In the genomic region with DNA sequence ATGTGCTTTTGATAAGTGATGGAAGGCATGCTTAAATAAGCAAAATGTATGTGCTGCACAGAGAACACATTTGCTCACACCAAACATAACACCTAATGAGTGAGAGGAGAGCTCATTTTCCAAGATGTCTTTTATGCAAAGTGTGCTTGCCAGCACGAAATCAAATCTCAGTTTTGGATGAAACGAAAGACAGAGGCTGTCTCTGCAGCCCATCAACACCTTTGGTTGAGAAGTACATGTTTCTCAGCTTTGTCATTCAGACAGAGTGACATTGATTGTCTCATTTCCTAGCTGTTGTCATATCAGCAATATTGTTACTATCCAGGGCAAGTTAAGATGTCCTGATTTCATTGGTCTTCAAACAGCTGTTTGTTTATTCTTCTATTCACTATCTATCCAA, we compare ENCODE assay signal across 29 mouse cellular contexts. TPM values are rescaled to one million over a fixed set of nuclear protein-coding genes. Genes with fewer than 3 reads are reported as not detected.
"Had no signal": no experiment of that assay in that cellular context is flagged by ENCODE, and none has a peak within 500 bp of the region (broad histone marks: within the 10 kb centered on the region; RNA-seq: fewer than 3 reads in every experiment).

No protein-coding gene starts in this region.

- H3K9ac ChIP-seq: heart, embryonic 12.5 days; hindbrain, embryonic 12.5 days; hindbrain, embryonic 14.5 days; intestine, embryonic 15.5 days; kidney, embryonic 15.5 days; limb, embryonic 13.5 days; limb, embryonic 15.5 days; liver, embryonic 12.5 days; liver, embryonic 14.5 days had no signal

- H3K4me1 ChIP-seq: hindbrain, embryonic 10.5 days; intestine, embryonic 15.5 days; kidney, embryonic 15.5 days; limb, embryonic 13.5 days; limb, embryonic 15.5 days; liver, embryonic 12.5 days had no signal

- H3K27me3 ChIP-seq: heart, embryonic 12.5 days; hindbrain, embryonic 12.5 days; intestine, embryonic 15.5 days; kidney, embryonic 15.5 days; limb, embryonic 13.5 days; limb, embryonic 15.5 days; liver, embryonic 12.5 days had no signal

- DNase-seq: gastrocnemius, adult 2 months; gastrocnemius, postnatal 10 days; gastrocnemius, postnatal 25 days; heart, adult 18-20 months; heart, postnatal 10 days; heart, postnatal 4 days; kidney, adult 2 months; kidney, adult 9 months; kidney, postnatal 14 days; kidney, postnatal 36 days; layer of hippocampus, adult 9-11 months; layer of hippocampus, postnatal 36 days; left cerebral cortex, postnatal 4 days had no signal

- H3K4me2 ChIP-seq: heart, embryonic 12.5 days; hindbrain, embryonic 12.5 days; hindbrain, embryonic 14.5 days; intestine, embryonic 15.5 days; kidney, embryonic 15.5 days; limb, embryonic 13.5 days; limb, embryonic 15.5 days; liver, embryonic 12.5 days had no signal

- ATAC-seq: hindbrain, embryonic 16.5 days; inflammation-experienced regulatory T-cells, adult 6 months; intestine, embryonic 15.5 days; intestine, postnatal 0 days; liver, embryonic 12.5 days had no signal

- H3K9me3 ChIP-seq: heart, embryonic 10.5 days; heart, embryonic 12.5 days; hindbrain, embryonic 10.5 days; hindbrain, embryonic 12.5 days; intestine, embryonic 15.5 days; kidney, embryonic 15.5 days; limb, embryonic 13.5 days; limb, embryonic 15.5 days; liver, embryonic 12.5 days had no signal

- H3K36me3 ChIP-seq: heart, embryonic 10.5 days; heart, embryonic 12.5 days; hindbrain, embryonic 10.5 days; hindbrain, embryonic 12.5 days; intestine, embryonic 15.5 days; kidney, embryonic 15.5 days; limb, embryonic 13.5 days; limb, embryonic 15.5 days; liver, embryonic 12.5 days had no signal

- H3K27ac ChIP-seq: gastrocnemius, adult 2 months; heart, embryonic 10.5 days; hindbrain, embryonic 10.5 days; hindbrain, embryonic 12.5 days; hindbrain, embryonic 14.5 days; intestine, embryonic 15.5 days; kidney, embryonic 15.5 days; kidney, postnatal 0 days; limb, embryonic 13.5 days; limb, embryonic 15.5 days; liver, embryonic 12.5 days; liver, embryonic 14.5 days had no signal

- H3K4me3 ChIP-seq: gastrocnemius, adult 2 months; heart, embryonic 10.5 days; heart, embryonic 12.5 days; hindbrain, embryonic 10.5 days; hindbrain, embryonic 12.5 days; intestine, embryonic 15.5 days; kidney, embryonic 15.5 days; limb, embryonic 13.5 days; limb, embryonic 15.5 days; liver, embryonic 12.5 days had no signal

RNA-seq across cellular contexts. Expression of a gene that starts 29.5 kb away (rescaled TPM):
- polyA plus RNA-seq: inflammation-experienced regulatory T-cells, adult 6 months; liver, adult 2 months had no signal
